Mouse (Mus musculus) left cerebral cortex, adult 18-20 months (tissue): ENCODE data around the gene Cd79a. TPM values are rescaled to one million over a fixed set of nuclear protein-coding genes. Genes with fewer than 3 reads are reported as not detected.

Experiments
- DNase-seq, 2 experiments: peaks; one replicate each; pipeline ENCODE4 v3.0.0; 2021 to 2022; ENCODE audit warnings: low spot score in 2 of 2, mixed read lengths in 1 of 2
- total RNA-seq, 2 experiments: library from RNA; stranded (reverse); gene quantifications; 2 replicates each; pipeline ENCODE4 v1.2.3; 2021

Gene Cd79a
- total RNA-seq, 2 experiments from 2014 or later: 0.30 to 0.77 TPM

DNA sequence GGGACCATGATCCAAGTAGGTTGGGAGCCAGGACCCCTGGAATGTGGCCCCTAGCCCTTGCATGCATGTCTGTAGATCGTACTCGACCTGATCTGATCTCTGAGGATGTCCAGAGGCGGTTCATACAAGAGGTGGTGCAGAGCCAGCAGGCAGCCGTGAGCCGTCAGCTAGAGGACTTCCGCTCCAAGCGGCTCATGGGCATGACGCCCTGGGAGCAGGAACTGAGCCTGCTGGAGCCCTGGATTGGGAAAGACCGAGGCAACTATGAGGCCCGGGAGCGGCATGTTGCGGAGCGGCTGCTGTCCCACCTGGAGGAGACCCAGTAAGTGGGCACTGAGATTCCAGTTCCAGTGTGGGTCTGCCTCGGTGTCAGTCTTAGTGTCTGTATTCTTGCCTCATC lies 15.3 kb downstream of the Cd79a start:
- no peak for DNase-seq

DNA sequence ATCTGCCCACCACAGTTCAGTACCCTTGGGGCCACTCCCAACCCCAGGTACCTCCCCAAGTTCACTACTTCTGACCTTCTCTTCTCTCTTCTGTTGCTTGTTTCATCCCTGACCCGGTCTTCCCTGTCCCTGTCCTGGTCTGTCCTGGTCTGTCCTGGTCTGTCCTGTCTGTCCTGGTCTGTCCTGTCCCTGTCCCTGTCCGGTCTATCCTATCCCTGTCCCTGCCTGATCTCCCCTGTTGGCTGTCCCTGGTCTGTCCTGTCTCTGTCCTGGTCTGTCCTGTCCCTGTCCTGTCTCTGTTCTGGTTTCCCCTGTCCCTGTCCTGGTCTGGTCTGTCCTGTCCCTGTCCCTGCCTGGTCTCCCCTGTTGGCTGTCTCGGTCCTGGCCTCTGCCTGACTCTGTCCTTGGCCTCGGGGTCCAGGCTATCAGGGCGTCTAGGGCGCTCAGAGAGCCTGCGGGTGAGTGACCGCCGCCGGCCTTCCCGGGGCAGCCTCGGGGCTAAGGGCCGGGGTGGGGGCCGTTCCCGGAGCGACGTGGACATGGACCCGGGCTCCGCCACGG lies 21.7 kb downstream of the Cd79a start:
- DNase-seq: no peak

DNA sequence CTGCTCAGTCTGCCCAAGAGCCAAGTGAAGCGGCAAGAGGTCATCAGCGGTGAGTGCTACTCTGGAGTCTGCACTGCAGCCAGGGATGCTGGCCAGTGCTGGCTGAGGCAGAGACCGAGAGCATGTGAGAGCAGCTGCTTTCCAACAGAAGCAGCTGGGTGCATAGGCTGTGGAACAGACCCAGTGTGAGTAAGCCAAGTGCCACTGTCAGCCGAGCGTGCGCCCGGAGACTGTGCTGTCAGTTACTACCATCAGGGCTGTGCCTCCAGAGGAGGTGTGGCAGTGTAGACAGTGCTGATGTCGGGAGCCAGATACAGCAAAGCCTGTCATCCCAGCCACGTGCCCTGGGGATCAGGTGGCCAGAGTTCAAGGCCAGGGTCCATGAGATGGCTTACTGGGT lies 22.5 kb downstream of the Cd79a start:
- DNase-seq: no peak

DNA sequence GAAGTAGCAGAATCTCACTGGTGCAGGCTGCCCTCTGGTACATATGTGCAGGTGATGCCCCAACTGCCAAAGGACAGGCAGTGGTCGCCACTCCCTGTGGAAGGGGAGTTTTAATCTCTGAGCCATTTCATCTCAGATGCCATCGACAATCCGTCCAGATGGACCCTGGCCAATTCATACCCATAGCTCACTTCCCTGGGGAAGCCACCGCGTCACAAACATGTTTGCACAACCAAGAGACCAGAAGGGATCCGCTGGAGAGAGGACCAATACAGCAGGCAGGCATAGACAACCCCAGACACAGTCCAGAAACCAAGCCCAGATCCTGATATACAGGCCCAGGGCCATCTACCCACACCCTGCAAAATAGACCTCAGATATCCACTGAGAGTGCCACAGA lies 33.3 kb downstream of the Cd79a start:
- DNase-seq: no peak

DNA sequence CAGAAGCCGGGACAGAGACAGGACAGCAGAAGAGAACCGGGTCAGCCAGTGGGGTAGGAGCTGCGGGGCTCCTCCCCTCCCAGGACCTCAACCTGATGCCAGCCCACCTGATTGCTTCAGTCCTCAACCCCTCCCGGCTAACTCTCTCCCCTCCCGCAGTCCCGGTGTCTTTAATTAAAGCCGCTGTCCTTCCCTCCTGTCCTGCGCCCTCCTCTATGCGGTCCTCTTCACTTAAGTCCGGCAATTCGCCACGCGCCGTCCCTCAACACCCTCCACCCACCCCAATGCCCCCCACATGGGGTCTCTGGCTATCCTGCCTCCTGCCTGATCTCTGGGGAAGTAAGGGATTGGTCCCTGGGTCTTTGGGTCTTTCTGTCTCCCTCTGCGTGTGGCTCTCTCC lies 34.5 kb downstream of the Cd79a start:
- no peak for DNase-seq

DNA sequence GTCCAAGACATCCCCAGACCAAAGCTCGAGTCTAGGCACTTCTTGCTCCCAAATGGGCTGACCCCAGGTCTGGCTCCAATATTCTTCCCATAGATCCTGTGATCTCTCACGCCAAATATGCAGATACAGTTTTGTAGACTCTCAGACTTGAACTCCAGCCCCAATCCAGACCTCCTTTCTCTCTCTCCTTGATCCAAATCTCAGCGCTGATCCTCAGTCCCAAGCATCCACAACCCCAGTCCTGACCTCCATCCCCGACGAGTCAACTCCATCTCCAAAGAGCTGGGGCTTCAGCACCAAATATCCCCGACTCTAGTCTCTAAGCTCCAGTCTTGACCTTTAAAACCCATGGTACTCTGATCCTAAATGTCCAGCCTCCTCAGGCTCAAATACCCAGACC lies 46.5 kb downstream of the Cd79a start:
- DNase-seq: no peak

DNA sequence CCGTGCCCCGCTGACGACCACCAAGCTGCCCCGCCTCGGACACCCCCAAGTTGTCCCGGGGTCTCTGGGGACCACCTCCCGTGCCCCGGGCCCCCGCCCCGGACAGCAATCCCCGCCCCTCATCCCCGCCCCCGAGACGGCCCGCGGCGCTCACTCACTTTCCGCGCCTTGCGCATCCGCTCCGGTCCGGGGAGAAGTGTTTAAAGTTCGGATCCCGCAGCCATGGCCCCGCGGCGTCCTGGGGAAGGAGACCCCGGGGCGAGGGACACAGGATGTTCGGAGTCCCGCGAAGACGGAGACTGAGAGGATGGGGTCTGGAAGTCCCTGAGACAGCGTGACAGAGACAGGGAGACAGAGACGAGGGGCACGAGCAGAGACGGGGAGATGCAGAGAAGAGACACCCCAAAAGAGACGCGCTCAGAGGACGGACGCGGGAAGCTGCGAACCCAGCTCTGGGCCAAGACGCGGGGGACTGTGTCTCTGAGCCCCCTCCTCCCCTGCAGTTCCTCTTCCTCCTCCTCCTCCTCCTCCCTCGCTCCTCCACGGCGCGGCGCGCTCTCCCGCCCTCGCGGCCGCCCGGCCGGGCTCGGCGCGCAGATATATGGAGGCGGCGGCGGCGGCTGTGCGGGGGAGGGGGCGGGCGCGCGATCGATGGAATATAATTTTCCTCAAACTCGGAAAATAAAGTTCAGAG lies 47.2 kb downstream of the Cd79a start, which contains the start of gene Gm4881:
Gm4881 (minus strand) TSS at position 238 of the 694 bp plus-strand sequence.
- no peak for DNase-seq

DNA sequence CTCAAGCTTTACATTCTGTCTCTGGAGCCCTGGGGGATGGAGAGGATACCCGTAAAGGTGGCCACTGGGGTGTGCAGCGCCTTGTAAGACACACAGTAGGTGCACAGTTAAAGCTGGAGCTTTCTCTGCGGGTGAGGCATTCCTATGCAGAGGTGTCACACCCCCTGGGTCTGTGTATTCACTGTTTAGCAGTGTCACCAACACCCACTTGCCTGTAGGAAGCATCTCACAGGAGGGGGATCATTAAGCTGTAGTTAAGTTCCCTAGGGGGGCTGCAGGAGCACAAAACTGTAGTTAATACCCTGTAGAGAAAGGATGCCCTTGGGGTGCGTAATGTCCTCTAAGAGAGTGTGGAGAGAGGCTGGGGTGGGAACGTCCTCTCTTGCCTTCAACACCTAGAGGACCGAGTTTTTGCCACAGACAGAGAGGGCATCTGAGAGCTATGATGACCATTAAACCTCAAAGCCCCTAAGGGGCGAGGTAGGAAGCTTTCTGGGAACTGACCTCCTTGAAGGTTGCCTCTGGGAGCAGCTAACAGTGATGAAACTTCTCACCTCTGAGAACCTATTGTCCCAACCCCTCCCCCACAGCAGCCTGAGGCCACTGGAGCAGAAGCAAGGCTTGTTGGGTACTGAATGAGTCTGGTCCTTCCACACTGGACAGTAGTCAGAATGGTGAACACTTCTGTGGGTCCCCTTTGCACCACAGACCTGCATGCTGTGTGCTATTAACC lies 50.3 kb downstream of the Cd79a start:
- no peak for DNase-seq

DNA sequence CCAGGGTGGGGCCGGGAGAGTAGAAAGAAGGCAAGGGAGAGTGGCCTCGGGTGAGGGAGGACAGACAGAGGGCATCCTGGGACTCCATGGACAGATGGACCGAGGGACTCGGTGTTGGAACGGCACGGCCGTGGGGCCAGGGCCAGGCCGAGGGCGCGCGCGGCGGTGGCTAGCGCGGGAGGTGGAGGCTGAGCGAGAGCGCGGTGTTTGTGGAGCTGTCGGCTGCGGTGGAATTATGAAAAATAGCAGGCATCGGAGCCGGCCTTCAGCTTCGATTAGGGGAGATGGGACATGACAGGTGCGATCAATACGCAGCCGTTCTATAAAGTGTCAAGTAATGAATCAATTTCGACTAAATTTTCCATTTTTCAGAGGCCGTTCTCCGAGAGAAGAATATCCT lies 51.6 kb downstream of the Cd79a start:
- DNase-seq: no peak

DNA sequence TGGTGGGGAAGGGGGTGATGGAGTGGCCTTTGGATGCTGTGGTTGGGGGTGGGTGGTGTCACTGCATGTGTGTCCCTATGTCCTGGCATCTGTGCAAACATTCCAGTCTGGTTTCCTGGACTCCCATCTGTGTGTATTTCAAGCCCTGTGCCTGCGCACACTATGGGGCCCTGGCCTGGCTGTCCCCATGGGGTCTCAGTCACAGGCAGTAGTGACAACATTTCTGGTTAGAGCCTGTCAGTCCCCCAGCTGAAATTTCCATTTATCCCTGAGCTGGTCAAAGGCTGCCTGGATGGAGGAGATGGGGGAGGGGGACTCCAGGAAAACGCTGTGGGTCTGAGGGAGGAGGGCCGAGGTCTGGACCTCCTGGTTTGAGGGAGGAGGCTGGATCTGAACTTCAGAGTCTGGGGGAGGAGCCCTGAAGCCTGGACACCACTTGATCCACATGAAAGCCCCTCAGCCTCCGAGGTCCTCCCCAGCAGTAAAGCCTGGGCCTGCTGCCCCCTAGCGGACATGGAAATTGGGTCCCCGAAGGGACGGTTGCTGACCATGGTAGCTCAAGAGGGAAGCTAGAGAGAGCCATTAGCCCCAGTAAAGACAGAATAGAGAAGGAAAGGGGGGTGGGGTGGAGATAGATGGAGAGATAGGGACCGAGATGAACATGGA lies 52.9 kb downstream of the Cd79a start:
- peak; percentile 64 to 73 for DNase-seq

Other genes starting within 250 kb of the Cd79a start
- gene Tex101, start 220.7 kb upstream of the Cd79a start, total RNA-seq: not detected
- not detected for gene BC049730, start 188.1 kb upstream of the Cd79a start, total RNA-seq
- not detected for gene Gm4763, start 170.5 kb upstream of the Cd79a start, total RNA-seq
- gene Cd177, start 137.1 kb upstream of the Cd79a start, total RNA-seq: not detected
- gene Ceacam10, start 120.2 kb upstream of the Cd79a start, total RNA-seq: not detected
- gene Gm9844, start 35.2 kb upstream of the Cd79a start, total RNA-seq: 1 to 10 TPM in 1 of 2 experiments, not detected in 1; 1.5 TPM
- gene Lypd4, start 27.4 kb upstream of the Cd79a start, total RNA-seq: not detected
- gene Dmrtc2, start 27.3 kb upstream of the Cd79a start, total RNA-seq: not detected
- 100 to 1,000 TPM; 511 to 584 TPM for gene Rps19, start 13.0 kb upstream of the Cd79a start, total RNA-seq
- gene Arhgef1, start 5.5 kb downstream of the Cd79a start, total RNA-seq: 10 to 100 TPM; 57.1 to 74.1 TPM
- gene Gm4881, start 47.1 kb downstream of the Cd79a start, total RNA-seq: not detected
- 100 to 1,000 TPM; 305 to 355 TPM for gene Rabac1, start 75.4 kb downstream of the Cd79a start, total RNA-seq
- gene Atp1a3, start 108.6 kb downstream of the Cd79a start, total RNA-seq: 1,000 to 10,000 TPM; 1,987 to 2,019 TPM
- gene Grik5, start 175.0 kb downstream of the Cd79a start, total RNA-seq: 100 to 1,000 TPM; 176 TPM
- 10 to 100 TPM; 34.9 TPM for gene Zfp574, start 175.2 kb downstream of the Cd79a start, total RNA-seq